Mouse (Mus musculus) kidney, postnatal 14 days (tissue): ENCODE measurements around the gene Cbx2.

Experiments used
- DNase-seq: peaks from one replicate; pipeline ENCODE4 v3.0.0; 2022; ENCODE audit warnings: mixed read lengths

Cbx2 gene

DNA sequence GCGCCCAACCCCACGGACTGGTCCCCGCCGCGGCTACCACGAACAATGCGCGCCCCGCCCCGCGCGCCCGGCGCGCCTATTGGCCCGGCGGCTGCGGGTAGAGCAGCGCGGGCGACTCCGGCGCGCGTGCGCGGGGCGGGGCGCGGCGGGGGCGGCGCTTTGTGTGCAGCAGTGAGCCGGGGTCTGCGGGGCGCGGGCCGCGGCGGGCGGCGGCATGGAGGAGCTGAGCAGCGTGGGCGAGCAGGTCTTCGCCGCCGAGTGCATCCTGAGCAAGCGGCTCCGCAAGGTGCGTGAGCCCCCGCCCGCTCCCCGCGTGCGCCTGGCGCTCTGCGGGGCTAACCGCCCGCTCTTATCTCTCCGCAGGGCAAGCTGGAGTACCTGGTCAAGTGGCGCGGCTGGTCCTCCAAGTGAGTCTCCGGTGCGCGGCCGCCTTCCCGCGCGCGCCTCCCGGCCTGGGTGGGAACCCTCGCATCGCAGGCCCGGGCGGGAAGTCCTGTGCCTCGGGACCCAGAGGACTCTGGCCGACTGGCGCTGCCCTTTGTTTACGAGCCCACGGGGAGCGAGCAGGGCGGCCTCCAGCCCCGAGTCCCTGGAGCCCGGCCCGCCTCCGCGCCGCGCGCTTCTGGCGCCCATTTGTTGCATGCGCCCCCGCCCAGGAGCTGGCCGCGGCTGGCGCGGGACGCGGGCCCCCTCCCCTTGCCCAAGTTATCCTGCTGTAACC is at the start of gene Cbx2:
TSS of gene Cbx2 (plus strand) at position 68 of the 721 bp plus-strand sequence.
- peak; percentile 94 for DNase-seq

DNA sequence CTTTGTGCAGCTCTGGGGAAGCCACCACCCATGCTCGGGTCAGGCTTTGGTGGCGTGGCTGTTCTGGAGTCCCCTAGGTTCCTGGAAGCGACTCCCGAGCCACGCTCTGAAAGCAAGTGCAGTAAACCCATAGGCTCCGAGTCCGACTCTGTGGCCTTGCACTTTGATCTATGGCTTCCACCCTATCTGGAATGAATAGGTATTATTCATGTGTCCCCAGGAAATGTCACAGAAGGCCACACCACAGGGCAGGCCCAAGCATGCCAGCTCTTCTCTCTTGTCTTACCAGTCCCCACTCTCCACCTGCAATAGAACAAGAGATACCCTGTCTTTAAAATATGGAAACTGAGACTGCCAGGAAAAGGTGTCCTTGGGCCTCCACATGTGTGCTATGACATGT is 48.4 kb upstream of the Cbx2 start:
- no peak for DNase-seq

DNA sequence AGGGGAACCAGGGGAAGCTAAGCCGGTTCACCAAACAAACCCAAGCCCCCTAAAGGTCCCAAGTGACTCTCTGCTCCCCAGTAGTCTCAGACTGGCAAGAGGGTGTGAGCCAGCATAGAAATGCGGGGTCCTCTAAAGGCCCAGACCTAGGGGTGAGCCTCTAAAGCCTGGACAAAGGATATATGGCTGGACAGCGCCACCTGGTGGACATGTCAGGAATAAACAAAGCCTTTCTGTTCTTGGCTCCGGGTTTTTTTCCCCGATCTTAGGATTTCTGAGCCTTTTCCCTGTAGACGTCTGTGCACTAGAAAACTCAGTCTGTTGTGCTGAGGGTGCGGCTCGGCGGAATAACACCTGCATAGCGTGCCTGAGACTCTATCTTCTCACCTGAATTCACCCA is 47.3 kb upstream of the Cbx2 start:
- DNase-seq = peak; percentile 65

DNA sequence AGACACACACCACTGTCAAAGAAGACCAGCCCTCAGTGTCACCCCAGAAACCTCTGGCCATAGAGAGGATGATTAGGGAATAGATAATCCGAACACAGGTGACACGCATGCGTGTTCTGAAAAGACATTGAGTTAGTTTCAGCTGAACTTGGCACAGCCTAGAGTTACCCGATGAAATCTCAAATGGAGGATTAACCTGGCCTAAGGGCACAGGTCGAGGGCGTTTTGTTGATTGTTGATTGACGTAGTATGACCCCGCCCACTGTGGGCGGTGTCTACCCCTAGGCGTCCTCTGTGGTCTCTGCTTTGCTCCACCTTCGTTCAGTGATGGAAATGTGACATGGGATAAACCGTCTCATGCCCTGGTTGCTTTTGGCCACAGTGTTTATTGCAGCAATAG is 46.8 kb upstream of the Cbx2 start:
- no peak for DNase-seq

DNA sequence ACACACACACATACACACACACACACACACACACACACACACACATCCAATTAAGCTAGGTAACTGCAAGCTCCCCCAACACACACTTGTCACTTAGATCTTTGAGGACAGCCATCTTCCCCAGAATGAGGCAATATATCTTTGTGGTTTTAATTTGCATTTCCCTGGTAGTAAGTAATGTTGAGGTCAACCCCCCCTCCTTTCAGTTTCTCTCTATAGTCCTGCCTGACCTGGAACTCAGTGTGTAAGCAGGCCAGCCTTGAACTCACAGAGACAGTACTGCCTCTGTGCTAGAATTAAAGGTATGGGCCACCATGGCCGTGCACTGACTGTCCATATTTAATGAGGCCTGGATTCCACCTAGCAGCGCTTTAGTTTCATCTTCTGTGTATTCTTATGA is 42.4 kb upstream of the Cbx2 start:
- no peak for DNase-seq

DNA sequence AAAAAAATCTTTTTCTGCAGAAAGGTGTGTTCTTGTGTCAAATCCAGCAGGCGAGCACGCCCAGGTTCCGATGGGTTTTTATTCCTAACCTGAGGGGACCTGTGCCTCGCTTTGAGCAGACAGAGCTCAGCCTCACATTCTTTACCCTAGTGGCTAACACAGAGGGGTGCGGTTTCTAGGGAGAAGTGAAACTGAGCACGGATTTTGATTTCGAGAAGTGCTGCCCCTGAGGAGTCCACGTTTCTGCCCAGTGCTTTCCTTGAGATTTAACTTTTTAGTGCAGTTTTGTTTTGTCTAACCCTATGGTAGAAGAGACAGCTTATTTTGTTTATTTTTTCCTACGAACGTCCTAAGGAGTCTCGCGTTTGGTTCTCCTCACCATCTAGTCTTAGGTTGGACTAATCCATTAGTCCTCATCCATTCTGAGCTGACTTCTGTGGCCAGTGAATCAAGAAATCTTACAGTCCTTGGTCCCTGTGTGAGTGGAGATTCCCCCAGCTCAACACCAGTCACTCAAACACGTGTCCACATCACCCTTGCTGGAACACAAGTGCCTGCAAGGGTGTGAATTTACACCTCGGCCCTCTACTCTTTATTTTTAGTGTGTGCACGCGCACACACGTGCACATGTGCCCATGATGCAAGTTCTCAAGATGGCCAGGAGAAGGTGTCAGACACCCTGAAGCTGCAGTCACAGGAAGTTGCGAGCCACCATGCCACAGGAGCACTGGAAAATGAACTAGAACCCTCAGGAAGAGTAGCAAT is 41.6 kb upstream of the Cbx2 start:
- no peak for DNase-seq

DNA sequence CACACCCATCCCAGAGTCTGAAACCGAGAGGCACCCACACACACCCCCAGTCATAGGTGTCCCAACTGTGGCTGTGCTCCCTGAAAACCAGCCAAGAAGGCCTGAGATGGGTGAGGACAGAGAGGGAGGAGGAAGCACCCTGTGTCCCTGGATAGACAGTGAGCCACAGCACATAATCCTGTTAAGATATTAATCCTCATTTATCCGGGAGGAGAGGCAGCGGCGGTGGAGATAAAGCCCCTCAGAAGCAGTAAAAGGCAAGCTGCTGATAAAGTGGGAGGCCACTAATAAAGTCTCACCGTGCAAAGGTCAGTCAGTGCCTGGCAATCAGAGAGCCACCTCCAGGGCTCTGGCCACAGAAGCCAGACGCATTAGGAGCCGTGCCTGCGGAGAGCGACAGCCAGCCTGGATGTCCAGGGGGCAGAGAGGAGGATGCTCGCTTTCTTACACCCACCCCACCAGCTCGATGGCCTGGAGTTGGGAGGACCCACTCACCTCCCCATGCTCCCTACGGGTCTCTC is 40.1 kb upstream of the Cbx2 start:
- no peak for DNase-seq

DNA sequence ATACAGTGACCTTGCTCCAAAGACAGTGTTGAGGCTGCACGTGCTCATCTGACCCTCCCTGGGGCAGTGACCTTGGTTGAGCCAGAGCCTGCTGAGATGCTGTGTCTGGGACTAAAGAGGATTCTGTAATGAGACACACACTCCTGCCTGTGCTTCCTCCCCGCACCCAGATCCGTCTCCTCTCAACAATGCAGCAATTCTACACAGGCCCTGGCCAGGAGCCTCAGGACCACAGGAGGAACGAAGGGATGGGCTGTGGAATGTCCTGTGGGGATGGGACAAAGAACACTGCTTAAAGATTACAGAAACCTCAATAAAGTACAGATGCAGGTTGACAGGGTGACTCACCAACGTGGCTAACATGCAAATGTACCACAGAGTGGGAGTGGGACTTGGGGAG is 37.2 kb upstream of the Cbx2 start:
- no peak for DNase-seq

DNA sequence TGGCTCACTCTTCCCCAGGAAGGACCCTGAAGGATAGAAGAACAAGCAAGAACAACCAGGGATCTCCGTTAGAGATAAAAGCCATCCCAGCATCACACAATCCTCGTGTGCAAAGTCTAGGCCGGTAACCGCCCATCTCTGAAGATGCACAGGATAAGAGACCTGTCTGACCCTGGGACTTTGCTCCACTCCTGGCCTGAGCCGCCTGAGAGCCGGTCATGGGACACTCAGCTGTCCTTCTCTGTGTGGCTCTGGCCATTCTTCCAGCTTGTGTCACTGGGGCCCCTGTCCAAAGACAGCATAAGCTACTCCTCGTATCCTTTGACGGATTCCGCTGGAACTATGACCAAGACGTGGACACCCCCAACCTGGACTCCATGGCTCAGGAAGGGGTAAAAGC is 34.8 kb upstream of the Cbx2 start, which contains the start of gene Enpp7:
TSS of gene Enpp7 (plus strand) at position 190 of the 400 bp plus-strand sequence.
- DNase-seq = peak; percentile 27

DNA sequence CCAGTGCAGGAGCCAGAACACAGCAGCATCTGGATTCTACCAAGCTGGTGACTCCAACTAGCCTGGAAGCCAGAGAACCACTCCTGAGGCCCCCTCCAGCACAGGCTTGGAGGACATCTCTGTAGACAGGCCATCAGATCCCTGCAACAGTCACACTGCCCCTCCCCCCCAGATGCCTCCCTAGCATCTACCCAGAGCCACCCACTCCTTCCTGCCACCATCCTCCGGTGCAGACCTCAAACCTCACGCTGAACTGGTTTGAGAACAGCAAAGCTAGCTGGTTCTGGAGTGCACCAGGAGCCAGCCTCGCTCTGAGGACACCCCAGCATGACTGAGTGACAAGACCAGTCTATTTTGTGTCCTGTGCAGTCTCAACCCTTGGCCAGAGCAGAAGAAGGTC is 30.0 kb upstream of the Cbx2 start:
- no peak for DNase-seq

DNA sequence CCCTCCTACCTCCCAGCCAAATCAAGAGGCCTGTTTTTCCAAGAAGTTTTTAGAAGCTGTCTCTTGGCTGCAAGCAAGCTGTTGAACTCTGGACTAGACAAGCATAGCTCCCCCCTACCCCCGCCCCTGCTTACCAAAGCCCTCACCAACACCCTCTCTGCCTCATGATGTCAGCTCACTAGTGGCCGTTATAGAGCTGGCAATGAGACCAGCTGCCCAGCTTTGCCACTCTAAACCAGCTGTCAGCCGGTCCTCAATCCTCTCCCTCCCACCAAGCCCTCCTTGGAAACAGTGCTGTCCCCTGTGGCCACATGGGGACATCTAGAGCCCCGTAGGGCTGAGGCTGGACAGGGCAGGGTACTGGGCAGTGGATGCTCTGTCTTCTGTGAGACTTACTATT is 27.3 kb upstream of the Cbx2 start:
- DNase-seq = no peak

DNA sequence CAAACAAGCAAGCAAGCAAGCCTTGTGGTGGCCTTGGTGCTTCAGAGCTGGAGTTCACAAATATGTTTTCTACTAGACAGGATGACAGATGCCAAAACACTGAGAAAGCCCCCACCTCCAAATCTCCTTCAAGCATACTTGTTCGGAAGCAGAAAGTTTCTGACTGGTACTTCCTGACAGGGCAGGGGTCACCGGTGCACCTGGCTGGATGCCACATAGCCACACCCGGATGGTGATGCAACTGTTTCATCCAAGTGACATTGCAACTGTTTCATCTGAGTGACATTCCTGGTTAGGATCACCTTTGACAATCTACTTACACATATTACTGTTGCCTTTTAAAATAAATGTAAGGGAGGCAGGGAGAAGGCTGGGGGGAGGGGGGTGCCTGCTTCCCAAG is 25.6 kb upstream of the Cbx2 start:
- no peak for DNase-seq

DNA sequence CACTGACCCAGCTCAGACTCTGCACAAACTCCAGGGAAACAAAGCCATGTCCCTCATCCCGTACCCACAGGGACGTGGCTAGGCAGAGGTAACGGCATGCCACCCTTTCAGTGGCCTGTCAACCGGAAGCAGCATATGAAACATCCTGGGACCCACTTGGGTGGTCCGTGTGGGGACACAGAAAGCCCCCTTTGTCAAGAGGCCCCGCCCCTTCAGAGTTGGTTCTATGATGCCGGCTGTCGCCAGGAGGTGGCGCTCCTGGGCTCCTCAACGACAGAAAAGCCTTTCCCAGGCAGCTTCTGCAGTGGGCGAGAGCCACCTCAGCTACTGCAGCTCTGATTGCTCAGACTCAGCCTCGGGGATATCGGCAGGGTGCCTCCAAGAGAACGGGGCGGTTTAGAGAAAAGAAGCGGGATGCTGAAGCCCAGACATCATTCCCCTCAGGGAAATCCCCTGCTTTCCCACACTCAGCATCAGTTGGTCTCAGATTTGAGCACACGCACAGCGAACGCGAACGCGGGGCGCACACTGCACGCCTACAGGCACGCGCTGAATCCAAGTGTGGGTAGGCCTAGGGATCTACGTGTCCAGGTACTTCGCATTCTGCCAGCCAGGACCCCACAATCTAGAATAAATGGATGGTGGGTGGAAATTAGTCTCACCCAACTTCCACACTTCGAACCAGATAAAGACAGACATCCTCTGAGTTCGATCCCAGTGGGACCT is 24.1 kb upstream of the Cbx2 start:
- peak; percentile 77 for DNase-seq

DNA sequence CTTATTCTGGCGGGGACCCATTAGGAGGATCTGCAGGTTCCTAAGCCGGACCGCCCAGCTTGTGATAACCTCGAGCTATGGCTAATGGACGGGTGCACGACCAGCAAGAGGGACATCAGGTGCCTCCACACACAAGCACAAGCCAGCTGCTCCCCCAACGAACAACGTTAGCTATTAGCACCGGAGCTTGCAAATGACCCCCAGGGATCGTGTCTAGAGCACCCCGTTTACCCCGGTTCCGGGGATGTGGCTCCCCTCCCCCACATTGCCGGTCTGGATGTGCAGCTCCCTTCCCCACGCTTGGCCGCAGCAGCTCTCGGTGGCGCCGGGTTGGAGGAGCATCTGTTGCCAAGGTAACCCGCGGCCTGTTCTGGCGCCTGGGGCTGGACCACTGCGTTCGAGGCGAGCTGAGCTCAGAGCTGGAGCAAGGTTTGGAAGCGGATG is 23.4 kb upstream of the Cbx2 start:
- DNase-seq = no peak

DNA sequence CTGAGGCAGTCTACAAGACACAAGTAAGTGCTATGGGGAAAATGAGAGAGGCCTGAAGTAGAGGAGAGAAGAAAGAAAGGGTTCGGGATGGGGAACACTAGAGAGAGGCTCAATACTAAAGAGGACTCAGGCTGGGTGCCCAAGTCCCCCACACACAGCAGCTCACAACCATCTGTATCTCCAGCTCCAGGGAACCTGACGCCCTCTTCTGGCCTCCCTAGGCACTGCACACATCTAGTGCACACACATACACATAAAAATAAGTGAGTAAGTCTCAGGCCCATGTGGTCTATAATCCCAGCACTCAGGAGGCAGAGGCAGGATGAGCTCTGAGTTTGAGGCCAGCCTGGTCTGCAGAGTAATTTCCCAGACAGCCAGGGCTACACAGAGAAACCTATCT is 21.9 kb upstream of the Cbx2 start:
- no peak for DNase-seq

DNA sequence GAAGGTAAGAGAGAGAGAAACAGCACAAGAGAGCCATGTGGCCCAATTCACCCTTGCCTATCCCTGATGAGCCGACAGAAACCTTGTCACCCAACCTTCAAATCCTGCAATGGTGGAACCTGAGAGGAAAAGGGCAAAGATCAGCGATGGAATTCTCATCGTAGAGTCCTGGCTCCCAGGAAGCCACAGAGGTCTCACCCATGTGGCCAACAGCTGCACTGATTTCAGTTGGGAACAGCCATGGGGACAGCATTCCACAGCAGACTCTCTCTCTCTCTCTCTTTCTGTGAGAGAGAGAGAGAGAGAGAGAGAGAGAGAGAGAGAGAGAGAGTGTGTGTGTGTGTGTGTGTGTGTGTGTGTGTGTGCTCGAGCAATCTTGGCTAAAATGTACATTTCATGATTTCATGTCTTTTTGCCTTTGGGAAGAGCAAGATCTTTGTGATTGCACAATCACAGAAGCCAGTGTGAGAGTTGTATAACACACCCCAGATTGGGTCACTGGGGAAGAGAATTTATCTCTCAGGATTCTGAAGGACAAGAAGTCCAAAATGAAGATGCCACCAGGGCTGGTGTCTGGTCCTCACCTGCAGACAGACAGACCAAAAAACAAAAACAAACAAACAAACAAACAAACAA is 21.2 kb upstream of the Cbx2 start:
- no peak for DNase-seq

DNA sequence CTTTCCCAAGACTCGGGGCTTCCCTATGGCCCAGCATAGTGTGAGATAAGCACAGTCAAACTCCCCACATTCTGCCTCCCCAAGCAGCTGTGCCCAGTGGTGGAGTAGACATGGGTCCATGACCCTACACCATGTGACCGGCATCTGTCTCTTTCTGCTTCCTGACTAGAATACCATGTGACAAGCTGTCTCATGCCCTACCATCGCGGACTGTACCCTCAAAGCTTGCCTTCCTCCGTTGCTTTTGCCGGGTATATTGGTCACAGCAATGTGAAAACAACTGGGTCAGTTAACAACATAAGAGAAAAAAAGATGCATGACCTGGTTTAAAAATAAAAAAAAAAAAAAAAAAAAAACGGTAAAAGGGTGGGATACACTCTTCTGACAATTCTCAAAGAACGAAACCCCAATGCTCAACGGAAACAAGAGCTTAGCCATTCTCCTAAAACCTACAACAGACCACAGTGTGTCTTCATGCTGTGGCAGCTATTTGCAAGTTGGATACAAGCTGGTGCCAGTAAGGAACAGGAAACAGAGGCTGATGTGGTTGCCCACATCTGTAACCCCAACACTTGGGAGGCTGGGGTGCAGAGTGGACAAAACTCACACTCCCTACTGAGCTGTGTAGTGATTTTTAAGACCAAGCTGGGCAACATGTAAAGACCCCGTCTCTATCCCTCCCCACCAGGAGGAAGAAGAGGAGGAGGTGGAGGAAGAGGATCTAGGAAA is 17.1 kb upstream of the Cbx2 start:
- DNase-seq = no peak

DNA sequence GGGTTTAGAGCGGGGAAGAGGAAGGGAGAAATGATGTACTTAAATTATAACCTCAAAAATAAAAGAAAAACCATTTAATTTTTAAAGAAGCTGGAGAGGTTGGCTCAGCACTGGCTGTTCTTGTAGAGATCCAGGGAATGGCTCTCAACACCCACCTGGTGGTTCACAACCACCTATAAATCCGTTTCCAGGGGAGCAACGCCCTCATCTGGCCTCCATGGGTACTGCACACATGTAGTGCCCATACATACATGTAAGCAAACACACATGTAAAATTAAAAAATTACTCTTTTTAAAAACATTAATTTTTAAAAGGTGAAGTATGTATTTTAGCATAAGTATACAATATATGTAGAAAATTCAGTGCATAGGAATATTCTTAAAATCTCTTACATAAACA is 16.3 kb upstream of the Cbx2 start:
- DNase-seq = no peak

DNA sequence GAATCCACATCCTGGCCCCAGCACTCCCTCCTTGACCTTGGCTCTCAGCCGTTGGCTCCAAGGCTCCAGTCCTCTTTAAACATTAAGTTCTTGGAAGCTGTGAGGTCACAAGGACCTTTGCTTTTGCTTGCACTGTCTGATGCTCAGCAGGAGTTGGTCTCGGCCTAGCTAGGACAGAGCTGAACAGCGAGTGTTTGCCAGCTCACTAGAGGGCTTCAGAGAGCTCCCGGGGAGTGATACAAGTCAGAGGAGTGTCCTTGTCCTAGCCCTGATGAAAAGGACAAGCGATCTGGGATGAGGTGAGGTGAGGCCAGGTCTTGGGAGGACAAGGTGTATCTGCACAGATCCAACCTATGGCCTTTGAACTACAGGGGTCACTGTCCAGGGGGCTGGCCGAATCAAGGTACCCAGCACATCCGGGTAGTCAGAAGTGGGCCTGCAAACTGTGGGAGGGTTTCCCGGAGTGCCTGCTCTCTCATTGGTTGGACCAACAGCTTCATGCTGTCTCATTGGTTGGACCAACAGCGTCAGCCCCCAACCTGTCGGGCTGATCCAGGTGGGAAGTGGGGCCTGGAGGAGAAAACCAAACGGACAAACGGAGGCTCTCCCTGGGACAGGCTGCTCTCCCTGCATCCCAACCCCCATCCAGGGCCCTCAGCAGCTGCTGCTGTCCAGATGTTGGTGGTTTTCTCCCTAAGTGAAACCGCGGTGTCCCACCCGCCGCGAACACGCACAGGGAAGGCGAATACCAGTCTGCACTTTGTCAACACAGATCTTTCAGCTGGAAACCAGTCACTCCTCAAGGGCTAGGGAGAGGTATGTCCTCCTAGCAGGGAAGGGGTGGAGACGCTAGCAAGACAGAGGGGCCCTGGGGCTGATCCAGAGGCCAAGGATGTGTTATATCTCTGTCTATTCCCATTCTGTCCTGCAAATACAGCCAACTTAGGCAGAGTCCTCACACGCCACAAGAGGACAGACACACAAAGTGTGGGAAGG is 15.0 kb upstream of the Cbx2 start:
- peak; percentile 66 for DNase-seq

DNA sequence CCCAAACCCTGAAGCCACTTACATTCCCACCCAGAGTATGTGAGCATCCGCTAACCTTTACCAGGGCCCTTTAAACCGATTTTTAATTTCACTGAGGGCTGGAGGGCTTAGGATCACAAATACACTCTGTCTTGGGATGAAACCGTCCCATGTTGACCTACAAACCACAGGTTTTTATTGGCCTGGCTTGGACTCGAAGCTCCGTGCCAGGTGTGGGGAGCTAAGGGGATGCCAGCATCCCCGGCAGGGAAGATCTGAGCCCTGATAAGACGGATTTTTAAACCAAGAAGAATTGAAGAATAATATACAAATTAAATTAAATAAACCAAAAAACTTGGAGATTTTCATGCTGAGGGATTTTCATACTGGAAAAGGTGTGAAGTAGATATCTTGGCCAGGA is 8.3 kb upstream of the Cbx2 start:
- DNase-seq = no peak

DNA sequence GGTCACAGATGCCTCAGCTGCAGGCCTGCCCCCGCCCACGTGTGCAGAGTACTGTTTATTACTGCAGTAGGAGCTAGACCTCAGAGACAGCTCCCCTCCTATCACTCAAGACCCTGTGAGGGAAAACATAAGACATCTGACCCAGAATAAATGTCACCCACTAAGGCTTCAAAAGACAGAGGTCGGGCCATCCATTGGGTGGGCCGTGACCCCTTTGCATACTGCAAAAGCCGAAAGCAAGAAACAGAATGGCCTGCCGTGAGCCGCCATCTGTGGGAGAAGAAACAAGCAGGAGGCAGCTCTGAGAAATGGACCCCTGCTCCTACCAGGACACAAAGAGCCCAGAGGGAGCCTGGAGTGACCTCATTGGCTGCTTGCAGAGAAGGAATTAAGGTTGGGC is 5.3 kb upstream of the Cbx2 start:
- no peak for DNase-seq
